Mouse (Mus musculus): ENCODE data around the gene Frmd4a. TPM values are rescaled to one million over a fixed set of nuclear protein-coding genes. Genes with fewer than 3 reads are reported as not detected.

Frmd4a gene
- polyA plus RNA-seq, 1 experiment: 29.6 TPM

DNA sequence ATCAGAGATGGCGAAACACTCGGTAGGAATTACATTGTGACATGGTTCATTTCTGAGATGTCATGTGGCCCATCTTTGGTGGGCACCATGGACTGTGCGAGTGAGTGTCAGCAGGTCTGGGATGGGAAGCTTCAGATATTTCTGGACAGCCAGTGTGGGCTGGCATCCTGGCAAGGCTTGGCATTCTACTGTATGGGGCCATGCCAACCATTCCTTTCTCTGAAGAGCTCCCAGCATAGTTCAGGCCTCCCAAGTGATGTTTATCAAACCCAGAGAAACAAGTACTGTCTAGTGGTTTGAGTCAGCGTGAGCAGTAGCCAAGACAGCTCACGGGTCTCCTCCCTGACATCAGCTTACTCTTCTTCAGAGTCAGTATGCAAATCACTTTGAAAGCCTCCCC lies 551.5 kb downstream of the Frmd4a start:
- no peak for TF ChIP-seq GATA1 (IDR thresholded peaks at IDR 0.05; ENCODE audit: low read length)

DNA sequence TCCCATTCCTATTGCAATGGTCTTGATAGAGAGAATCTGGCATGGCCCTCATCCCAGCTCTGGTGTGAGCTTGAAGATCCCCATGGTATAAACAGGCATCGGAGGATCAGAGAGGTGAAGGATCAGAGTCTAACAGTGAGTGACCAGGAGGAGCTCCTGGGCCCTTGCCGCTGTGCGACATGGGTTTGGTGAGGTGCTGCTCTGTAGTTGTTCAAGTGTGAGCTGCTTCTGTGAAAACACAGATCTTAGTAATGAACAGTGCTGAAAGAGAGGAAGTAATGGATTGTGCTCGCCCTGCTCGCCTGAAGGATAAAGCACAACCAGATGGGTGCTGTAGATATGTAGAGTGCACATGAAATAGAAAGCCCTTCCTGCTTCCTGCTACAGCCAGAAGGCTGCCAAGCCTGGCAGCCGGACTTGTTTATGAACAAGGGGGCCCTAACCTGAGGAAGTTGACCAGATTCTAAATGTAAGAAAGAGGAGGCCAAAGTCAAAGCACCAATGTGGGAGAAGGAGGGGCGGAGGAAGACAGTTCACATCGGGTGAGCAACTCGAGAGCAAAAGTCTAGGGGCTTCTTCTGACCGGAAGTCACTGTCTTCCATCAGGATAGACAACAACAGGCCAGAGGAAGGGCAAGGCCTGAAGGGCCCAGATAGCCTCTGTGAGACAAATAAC lies 552.8 kb downstream of the Frmd4a start:
- TF ChIP-seq GATA1 (IDR thresholded peaks at IDR 0.05; ENCODE audit: low read length): no peak

DNA sequence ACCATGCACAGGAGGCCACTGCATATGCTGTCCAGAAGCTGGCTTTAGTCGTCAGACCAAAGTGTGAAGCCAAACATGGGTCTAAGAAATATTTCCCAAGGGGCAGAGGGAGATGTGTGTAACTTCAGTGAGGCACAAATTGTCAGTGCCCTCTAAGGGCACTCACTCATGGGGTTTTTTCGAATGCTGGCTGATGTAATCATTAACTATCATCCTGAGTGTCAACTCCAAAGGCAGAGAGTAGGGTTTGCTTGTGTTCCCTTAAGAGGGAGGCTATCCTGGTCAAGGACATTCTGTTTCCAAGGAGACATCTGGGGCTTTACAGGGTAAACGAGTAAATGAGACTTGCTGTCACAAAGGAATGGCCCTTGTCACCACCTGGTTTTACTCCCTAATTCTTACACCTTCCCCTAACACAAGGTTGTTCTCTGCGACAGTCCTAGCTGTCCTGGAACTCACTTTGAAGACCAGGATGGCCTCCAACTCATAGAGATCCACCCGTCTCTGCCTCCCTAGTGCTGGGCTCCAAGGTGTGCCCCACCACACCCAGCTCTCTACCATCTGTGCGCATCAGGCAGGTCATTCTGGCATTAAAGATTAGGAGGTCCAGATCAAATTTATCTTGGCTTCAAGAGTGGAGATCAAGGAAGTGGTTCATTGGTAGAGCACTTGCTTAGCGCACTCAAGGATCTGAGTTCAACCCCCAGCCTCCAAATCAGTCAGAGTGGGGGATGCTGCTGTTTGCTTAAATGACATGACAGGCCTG lies 555.2 kb downstream of the Frmd4a start:
- no peak for TF ChIP-seq GATA1 (IDR thresholded peaks at IDR 0.05; ENCODE audit: low read length)

DNA sequence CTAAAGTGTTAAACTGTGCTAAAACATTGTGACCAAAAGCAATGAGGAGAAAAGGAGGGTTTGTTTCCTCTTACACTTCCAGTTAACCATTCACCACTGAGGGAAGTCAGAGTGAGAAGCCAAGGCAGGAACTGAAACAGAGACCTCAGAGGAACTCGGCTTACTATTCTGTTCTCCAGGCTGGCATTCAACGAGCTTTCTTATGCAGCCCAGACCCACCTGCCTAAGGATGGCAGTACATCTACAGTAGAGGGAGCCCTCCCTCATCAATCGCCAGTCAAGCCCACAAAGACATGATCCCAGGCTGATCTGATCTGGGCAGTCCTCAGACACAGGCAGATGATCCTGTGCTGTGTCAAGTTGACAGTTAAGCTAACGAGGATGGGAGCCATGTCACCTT lies 555.9 kb downstream of the Frmd4a start:
- no peak for TF ChIP-seq GATA1 (IDR thresholded peaks at IDR 0.05; ENCODE audit: low read length)

DNA sequence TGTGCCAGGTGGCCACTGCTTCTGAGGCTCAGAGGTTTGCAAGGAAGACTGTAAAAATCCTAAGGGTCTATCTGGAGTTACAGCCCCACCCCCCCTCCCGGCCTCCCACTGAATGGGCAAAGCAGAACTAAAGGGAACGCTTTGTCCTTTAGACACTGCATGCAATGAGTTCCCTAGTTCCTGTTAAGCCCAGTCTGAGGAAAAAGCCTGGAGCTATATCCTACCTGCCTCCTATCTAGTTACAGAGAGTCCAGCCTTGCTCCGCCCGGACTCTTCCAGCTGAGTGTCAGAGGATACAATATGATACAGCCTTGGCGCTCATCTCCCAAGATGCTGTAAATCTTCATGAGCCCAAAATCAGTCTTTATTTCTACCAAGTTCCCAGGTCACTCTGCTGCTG lies 556.7 kb downstream of the Frmd4a start:
- no peak for TF ChIP-seq GATA1 (IDR thresholded peaks at IDR 0.05; ENCODE audit: low read length)

DNA sequence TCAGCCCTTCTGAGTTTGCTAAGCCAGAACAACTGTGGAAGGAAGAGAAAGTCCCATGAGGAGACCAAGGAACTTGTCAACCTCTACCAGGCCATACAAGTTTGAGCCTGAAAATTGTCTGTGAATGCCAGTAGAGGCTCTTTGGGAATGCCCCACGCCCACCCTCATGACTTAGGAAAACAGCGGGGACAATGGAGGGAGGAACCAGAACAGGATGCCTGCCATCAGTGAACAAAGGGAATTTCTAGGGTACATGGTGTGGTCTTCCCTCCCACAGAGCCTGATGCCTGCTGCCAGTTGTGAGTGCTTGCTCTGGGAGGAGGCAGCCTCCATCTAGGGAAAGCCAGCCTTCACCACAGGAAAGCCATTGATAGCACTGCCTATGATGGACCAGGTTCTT lies 557.6 kb downstream of the Frmd4a start:
- no peak for TF ChIP-seq GATA1 (IDR thresholded peaks at IDR 0.05; ENCODE audit: low read length)

DNA sequence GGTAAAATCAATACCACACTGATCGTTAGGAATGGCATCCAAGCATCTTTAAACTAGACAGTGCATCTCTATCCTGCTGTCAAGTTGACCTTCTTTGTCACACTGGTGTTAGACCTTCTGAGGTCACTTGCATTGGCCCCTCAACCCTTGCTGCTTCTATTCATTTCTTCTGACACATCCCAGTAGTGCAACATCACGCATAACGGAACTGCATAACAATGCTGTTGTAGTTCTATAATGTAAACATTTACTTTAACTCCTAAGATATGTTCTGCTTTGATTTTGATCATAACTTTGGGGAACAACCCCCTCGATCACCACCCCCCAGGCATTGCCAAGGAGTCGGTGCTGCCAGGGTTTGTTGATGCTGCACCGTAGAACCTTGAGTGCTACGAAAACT lies 558.5 kb downstream of the Frmd4a start:
- TF ChIP-seq GATA1 (IDR thresholded peaks at IDR 0.05; ENCODE audit: low read length): no peak

DNA sequence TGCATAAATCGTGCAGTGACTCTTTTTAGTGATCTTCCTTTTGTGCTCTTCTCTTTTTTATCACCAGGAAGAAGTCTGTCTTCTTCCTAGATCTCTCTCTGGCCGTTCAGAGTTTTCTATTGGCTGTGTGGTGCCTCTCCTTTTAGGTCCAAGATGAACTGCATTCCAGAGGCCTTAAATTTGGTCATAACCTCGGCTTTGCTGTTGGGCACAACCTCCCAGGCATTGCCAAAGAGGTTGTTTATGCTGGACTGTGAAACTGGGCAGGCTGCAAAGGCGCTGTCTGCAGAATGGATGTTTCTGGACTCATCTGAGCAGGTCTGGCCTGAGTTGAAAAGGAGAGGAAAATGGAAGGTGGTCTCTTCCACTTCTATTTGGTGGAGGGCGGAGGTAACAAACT lies 560.8 kb downstream of the Frmd4a start:
- TF ChIP-seq GATA1 (IDR thresholded peaks at IDR 0.05; ENCODE audit: low read length): no peak

DNA sequence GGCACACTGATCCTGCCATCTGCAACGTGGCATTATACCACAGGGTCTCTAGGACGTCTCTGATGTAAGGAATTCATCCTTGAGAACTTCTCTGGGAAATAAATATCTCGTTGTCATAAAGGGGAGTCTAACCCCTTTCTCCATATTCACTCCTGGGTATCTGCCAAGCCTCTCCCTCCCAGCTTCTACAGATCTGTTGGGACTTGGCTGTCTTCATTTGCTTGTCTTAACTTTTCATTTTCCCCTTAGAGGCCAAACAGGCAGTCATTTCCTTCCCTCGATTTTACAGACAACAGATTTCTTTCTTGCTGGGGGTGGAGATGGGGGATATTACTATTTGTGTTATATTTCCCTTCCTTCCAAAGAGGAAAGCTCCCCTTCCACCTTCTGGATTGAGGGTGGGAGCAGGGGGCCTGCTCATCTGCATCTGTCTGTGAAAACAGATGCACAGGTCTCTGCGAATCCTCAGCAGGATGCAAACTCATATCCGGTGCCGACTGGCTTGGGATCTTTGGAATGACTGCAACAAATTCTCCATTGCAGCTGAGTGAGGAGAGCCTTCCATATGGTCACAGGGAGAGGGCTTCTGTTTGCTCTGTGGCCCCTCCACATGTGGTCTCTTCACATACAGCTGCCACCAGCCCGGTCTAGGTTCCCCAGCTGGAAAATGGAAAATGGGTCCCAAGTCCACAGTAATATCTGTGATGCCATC lies 562.0 kb downstream of the Frmd4a start:
- TF ChIP-seq GATA1 (IDR thresholded peaks at IDR 0.05; ENCODE audit: low read length): no peak

DNA sequence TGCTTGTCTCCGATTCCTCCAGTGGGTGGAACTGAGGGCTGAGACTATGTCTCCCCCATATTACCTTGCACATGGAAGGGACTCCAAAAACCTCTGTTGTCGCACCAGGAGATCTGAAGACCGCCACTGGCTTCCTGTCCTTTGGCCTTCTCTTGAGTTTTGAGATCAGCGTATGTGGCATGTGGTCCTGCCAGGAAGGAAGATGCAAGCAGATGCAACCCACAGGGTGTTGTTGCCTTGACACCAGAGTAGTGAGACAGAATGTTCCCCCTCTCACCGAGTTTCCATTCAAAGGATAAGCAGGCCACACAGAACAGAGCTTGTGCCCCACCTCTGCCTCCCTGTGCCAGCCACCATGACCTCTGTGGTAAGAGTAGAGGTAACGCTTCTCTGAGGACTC lies 563.1 kb downstream of the Frmd4a start:
- TF ChIP-seq GATA1 (IDR thresholded peaks at IDR 0.05; ENCODE audit: low read length): no peak

DNA sequence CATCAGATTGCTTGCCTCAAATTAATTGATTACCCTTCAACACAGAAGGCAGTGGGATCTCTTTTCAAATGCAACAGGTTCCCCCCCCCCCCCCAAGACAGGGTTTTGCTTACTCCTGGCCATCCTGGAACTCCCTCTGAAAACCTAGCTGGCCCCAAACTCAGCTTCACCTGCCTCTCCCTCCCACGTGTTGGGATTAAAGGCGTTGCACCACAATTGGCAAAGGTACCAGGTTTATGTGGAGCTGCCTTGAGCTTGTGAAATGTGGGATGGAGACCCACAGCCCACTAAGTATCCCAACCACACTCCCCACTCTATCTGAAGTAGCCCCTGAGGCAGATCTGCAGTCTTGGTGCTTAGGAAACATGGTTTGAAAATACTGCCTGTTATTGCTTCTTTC lies 565.4 kb downstream of the Frmd4a start:
- TF ChIP-seq GATA1 (IDR thresholded peaks at IDR 0.05; ENCODE audit: low read length): no peak

DNA sequence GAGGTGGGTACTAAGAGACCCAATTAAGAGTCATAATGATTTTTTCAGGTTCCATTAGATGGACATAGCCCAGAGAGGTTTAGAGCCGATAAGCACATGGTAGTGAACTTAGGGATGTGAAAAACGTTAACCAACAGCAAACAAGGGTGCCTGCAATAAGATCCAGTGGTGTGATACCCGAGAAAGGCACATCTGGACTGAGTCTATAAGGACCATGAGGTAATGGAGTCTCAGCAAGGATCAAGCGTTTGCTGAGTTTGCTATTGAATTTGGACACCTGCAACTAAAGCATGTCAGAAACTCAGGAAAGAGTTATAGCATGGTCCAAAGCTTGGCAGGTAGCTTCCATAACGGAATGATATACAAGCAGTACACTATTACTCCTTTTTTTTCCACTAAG lies 566.7 kb downstream of the Frmd4a start:
- TF ChIP-seq GATA1 (IDR thresholded peaks at IDR 0.05; ENCODE audit: low read length): no peak

DNA sequence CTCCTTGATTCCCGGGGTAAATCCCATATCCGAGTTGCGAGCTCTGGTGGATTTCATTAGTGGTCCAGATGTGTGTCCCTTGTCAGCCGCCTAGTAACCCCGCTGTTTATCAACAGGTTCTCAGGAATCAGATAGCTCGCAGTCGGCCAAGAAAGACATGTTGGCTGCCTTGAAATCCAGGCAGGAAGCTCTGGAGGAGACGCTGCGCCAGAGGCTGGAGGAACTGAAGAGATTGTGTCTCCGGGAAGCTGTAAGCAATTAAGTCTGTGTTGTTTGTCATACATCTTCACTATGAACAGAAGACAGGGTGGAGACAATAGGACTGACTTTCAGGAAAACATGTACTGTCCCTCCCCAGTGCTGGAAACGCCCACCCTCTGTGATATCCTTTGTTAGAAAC lies 568.7 kb downstream of the Frmd4a start:
- no peak for TF ChIP-seq GATA1 (IDR thresholded peaks at IDR 0.05; ENCODE audit: low read length)

DNA sequence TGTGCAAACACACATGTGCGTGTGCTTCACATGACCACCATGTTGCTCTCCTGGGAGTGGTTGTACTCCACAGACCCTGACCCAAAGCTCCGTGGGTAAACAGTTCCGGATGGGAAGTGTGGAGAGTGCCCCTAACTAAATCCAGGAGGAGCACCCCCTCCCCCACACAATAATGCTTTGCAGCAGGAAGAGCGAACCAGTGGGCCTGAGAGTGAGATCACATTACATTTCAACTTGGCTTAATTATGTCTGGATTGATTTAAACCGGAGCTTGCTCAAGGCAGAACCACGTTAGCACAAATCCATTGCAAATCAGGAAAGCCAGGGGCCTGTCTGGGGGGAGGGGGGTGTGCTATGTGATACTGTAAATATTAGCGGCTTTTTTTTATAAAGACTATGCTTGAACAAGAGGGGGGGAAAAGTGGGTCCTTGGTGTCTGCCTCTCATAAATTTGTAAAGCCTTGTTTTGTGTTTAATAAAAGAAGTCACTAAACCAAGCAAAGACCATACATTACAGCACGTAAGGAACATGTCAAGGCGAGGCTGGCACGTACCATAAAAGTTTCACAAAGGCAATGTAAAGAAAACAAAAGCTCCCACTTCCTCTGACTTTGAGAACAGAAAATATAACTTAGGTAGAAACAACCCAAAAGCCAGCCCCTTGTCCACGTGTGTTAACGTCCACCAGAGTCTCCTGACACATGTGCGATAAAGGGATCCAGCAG lies 570.3 kb downstream of the Frmd4a start:
- TF ChIP-seq GATA1 (IDR thresholded peaks at IDR 0.05; ENCODE audit: low read length): no peak

DNA sequence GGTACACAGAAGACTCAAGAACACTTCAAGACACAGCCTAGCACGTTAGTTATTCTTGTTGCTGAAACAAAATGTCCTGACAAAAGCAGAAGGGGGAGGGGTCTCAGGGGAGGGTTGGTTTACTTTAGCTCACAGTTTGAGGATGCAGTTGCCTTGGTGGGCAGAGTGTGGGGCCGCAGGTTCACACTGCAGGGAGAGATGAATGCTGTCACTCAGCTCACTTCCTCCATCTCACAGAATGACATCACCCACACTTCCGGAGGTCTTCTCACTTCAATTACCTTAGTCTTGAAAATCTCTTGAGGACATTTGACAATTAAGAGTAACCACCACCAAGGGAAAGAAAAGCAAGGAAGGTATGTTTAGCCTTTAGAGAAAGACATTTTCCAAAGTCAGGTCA lies 574.1 kb downstream of the Frmd4a start:
- TF ChIP-seq GATA1 (IDR thresholded peaks at IDR 0.05; ENCODE audit: low read length): no peak

DNA sequence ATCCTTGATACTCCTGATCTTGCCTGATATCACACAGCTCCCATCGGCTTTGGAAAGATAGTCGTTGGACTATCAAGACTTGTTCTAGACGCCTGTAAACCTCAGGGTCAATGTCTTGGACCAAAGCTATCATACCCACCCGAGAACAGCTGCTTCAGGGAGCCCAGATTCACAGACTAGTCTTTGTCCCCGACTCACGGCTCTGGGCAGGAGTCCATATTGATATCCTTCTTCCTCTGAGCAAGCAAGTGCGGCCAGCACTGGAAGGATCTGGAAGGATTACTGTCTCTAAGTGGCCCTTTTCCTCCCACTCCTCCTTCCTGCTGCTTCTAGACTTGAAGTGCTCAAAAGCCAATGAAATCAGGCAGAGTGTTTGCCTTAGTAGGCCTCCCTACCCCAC lies 575.1 kb downstream of the Frmd4a start:
- no peak for TF ChIP-seq GATA1 (IDR thresholded peaks at IDR 0.05; ENCODE audit: low read length)
